Mouse (Mus musculus) neural tube, embryonic 14.5 days (tissue): ENCODE data around the gene Stom. TPM values are rescaled to one million over a fixed set of nuclear protein-coding genes. Genes with fewer than 3 reads are reported as not detected.

Source experiments
- ATAC-seq: fragments of 200-750 bp; cut with Nextera tagmentation; 2 replicates; pipeline ENCODE4 v1.8.0; 2017; ENCODE audit warnings: low read depth, mild to moderate bottlenecking, moderate TSS enrichment, moderate library complexity
- H3K27ac ChIP-seq: fragments of 300-500 bp; sonication (generic); 2 replicates; pipeline ENCODE4 v1.5.1; 2014; ENCODE audit warnings: low read depth, mild to moderate bottlenecking, control low read depth, low read length, moderate library complexity, mixed read lengths
- H3K27me3 ChIP-seq: fragments of 300-500 bp; sonication (generic); 2 replicates; pipeline ENCODE4 v1.6.1; 2014; ENCODE audit warnings: low read length; ENCODE audit not compliant: control insufficient read depth, insufficient read depth
- H3K36me3 ChIP-seq: fragments of 300-500 bp; sonication (generic); 2 replicates; pipeline ENCODE4 v1.6.1; 2014; ENCODE audit warnings: low read length, mixed read lengths; ENCODE audit not compliant: control insufficient read depth, insufficient read depth
- H3K4me1 ChIP-seq: fragments of 300-500 bp; sonication (generic); 2 replicates; pipeline ENCODE4 v1.6.1; 2014; ENCODE audit warnings: low read length; ENCODE audit not compliant: control insufficient read depth, insufficient read depth
- H3K4me2 ChIP-seq: fragments of 300-500 bp; sonication (generic); 2 replicates; pipeline ENCODE4 v1.6.1; 2014; ENCODE audit warnings: mild to moderate bottlenecking, low read depth, low read length, control low read depth
- H3K4me3 ChIP-seq: fragments of 300-500 bp; sonication (generic); 2 replicates; pipeline ENCODE4 v1.5.1; 2014; ENCODE audit warnings: low read depth, low read length, control low read depth, mixed read lengths
- H3K9ac ChIP-seq: fragments of 300-500 bp; sonication (generic); replicated peaks from 2 replicates; pipeline ENCODE4 v1.6.1; 2014; ENCODE audit warnings: low read depth, mild to moderate bottlenecking, control low read depth, low read length, mixed read lengths
- H3K9me3 ChIP-seq: fragments of 300-500 bp; sonication (generic); 2 replicates; pipeline ENCODE4 v1.6.1; 2016; ENCODE audit warnings: low read length; ENCODE audit not compliant: control insufficient read depth
- WGBS: fragments of 180-500 bp; shearing (Covaris S2); extraction: QIAGEN DNeasy Blood & Tissue Kit; methylation state at CpG from one replicate; pipeline ENCODE4 v1.1.7; 2014; 5-methylcytosine and 5-hydroxymethylcytosine counted together
- polyA plus RNA-seq: library from polyadenylated mRNA; unstranded; fragments of >200 nt; fragmentation: Nextera tagmentation; extraction: Ambion mirVana; gene quantifications from 2 replicates; pipeline ENCODE4 v1.2.1, GENCODE M21; 2014

The Stom gene
- polyA plus RNA-seq, 1 experiment from 2014 or later, result 14.2 TPM

GRCm38 (mm10) chr2:35342605-35343004 lies 5.8 kb upstream of the Stom start:
- WGBS, result 78% methylated on average over 3 of the region's 3 CpGs
- H3K9me3 ChIP-seq, result no peaks in the 10 kb centered on the region
- H3K9ac ChIP-seq, result no peak overlapping the region

DNA sequence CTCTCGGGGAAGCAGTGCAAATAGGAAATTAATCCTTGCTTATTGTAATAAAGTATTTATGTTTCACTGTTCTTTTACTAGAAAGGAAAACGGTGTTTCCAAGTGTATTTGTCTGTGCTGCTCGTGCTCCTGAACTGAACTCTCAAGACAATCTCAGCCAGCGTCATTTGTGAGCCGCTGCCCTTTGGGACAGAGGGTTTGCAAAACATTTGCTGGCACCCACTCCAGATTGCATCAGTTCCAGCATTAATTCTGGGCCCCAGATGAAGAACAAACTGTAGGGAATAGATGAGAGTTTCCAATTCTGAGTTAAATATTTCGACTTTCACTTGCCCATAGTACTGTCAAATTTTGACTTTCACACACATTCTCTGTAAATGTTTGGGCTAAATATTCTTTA lies 1.9 kb upstream of the Stom start:
- no peak overlapping the region for H3K9ac ChIP-seq
- H3K4me1 ChIP-seq, result peaks cover 8% of the 10 kb centered on the region; the same call in 1 of the 2 replicates
- H3K27ac ChIP-seq, result no peak overlapping the region
- H3K9me3 ChIP-seq, result no peaks in the 10 kb centered on the region
- H3K4me3 ChIP-seq, result no peak overlapping the region
- H3K27me3 ChIP-seq, result no peaks in the 10 kb centered on the region
- ATAC-seq, result no peak
- 87% methylated on average over 6 of the region's 6 CpGs for WGBS
- no peak overlapping the region for H3K4me2 ChIP-seq
- no peaks in the 10 kb centered on the region for H3K36me3 ChIP-seq

More at GRCm38 (mm10) chr2:35342605-35343004, 5.8 kb upstream of the Stom start:
- no peak for ATAC-seq
- no peaks in the 10 kb centered on the region for H3K36me3 ChIP-seq
- no peak overlapping the region for H3K4me3 ChIP-seq
- no peaks in the 10 kb centered on the region for H3K4me1 ChIP-seq
- H3K27ac ChIP-seq, result no peak overlapping the region
- no peaks in the 10 kb centered on the region for H3K27me3 ChIP-seq
- H3K4me2 ChIP-seq, result no peak overlapping the region

- Histone ChIP-seq H3K9me3 (no peaks in the 10 kb centered on the region), H3K36me3 (no peaks in the 10 kb centered on the region), H3K4me2 (no peak overlapping the region), H3K9ac (no peak overlapping the region), H3K27ac (no peak overlapping the region), H3K27me3 (no peaks in the 10 kb centered on the region), H3K4me3 (no peak overlapping the region), H3K4me1 (peaks cover 8% of the 10 kb centered on the region; the same call in 1 of the 2 replicates)
- 76% methylated on average over 1 of the region's 1 CpGs for WGBS
- no peak for ATAC-seq
Observed at GRCm38 (mm10) chr2:35338036-35338435, 1.3 kb upstream of the Stom start.

DNA sequence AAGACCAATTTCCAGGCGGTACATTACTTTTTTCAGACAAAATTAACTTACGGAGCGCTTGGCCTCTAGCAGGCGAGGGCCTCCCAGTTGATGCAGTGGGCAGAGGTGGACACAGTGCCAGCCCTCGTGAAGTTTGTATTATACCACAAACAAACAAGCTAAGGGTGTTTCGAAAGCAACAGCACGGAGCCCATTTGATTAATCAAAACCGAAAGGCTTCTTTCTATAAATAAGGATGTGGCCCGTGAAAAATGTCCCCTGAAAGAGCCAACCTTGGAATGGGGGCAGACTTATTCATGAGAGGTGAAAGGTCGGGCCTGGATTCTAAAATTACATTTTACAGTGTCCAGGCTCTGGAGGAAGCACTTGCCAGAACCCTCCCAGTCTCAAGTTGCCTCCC lies 643 bp upstream of the Stom start:
- Histone ChIP-seq H3K4me3 (peak overlapping the region; percentile 57), H3K4me2 (peak overlapping the region; percentile 91), H3K36me3 (no peaks in the 10 kb centered on the region), H3K9me3 (no peaks in the 10 kb centered on the region), H3K4me1 (peaks cover 8% of the 10 kb centered on the region; the same call in 1 of the 2 replicates), H3K27ac (peak overlapping the region; percentile 13; the same call in 1 of the 2 replicates), H3K27me3 (no peaks in the 10 kb centered on the region), H3K9ac (no peak overlapping the region)
- ATAC-seq, result no peak
- 43% methylated on average over 10 of the region's 10 CpGs for WGBS

GRCm38 (mm10) chr2:35335620-35336019 lies 1.2 kb downstream of the Stom start:
- WGBS, result 14% methylated on average over 7 of the region's 7 CpGs
- H3K27ac ChIP-seq, result no peak overlapping the region
- peak overlapping the region; percentile 91 for H3K4me2 ChIP-seq
- no peak for ATAC-seq
- peaks cover 8% of the 10 kb centered on the region; the same call in 1 of the 2 replicates for H3K4me1 ChIP-seq
- no peaks in the 10 kb centered on the region for H3K27me3 ChIP-seq
- no peaks in the 10 kb centered on the region for H3K36me3 ChIP-seq
- no peaks in the 10 kb centered on the region for H3K9me3 ChIP-seq
- H3K9ac ChIP-seq, result no peak overlapping the region
- peak overlapping the region; percentile 57 for H3K4me3 ChIP-seq

DNA sequence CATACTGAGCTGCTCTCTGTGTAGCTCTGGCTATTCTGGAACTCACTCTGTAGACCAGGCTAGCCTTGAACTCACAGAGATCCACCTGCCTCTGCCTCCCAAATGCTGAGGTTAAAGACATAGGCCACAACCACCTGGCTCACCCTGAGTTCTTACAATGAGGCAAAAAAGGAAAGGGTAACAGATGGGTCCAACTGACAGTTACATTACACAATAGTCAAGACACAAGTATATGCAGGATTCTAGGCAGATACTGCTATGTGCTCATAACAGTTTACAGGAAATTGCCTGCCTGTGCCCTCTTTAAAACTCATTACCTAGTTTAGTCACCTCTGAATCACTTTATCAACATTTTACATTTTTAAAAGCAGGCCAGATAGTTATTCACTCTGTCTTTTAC lies 3.1 kb downstream of the Stom start:
- ATAC-seq, result no peak
- Histone ChIP-seq H3K27me3 (no peaks in the 10 kb centered on the region), H3K9me3 (no peaks in the 10 kb centered on the region), H3K9ac (no peak overlapping the region), H3K27ac (no peak overlapping the region), H3K36me3 (no peaks in the 10 kb centered on the region), H3K4me1 (peaks cover 8% of the 10 kb centered on the region; the same call in 1 of the 2 replicates), H3K4me2 (no peak overlapping the region), H3K4me3 (no peak overlapping the region)

- no peaks in the 10 kb centered on the region for H3K9me3 ChIP-seq
- no peak overlapping the region for H3K4me2 ChIP-seq
- no peak overlapping the region for H3K27ac ChIP-seq
- no peak overlapping the region for H3K4me3 ChIP-seq
- WGBS, result 78% methylated on average over 2 of the region's 2 CpGs
- H3K27me3 ChIP-seq, result no peaks in the 10 kb centered on the region
- peaks cover 7% of the 10 kb centered on the region; the same call in 1 of the 2 replicates for H3K4me1 ChIP-seq
- no peak overlapping the region for H3K9ac ChIP-seq
- H3K36me3 ChIP-seq, result no peaks in the 10 kb centered on the region
- ATAC-seq, result no peak
Observed at GRCm38 (mm10) chr2:35331205-35331604, 5.6 kb downstream of the Stom start.

DNA sequence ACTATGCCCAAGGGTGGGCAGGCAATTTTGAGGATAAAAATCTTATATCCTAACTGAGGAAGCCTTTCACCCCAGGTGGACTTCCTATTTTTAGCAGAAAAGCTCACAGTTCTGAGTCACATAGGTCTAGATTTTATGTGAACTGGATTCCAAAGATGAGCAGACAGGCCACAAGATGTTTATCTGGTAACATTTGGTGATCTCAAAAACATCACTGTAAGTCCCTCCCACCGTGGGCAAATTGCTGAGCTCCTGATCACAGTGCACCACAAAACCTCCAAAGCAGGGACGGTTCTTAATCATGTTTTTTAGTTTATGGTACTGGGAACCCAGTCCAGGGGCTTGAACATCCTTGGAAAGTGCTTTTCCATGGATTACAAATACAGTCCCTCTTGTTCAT lies 7.7 kb downstream of the Stom start:
- Histone ChIP-seq H3K27me3 (no peaks in the 10 kb centered on the region), H3K27ac (no peak overlapping the region), H3K4me1 (no peaks in the 10 kb centered on the region), H3K36me3 (no peaks in the 10 kb centered on the region), H3K9ac (no peak overlapping the region), H3K4me2 (no peak overlapping the region), H3K4me3 (no peak overlapping the region), H3K9me3 (no peaks in the 10 kb centered on the region)
- WGBS, result 89% methylated on average over 2 of the region's 2 CpGs
- ATAC-seq, result no peak

DNA sequence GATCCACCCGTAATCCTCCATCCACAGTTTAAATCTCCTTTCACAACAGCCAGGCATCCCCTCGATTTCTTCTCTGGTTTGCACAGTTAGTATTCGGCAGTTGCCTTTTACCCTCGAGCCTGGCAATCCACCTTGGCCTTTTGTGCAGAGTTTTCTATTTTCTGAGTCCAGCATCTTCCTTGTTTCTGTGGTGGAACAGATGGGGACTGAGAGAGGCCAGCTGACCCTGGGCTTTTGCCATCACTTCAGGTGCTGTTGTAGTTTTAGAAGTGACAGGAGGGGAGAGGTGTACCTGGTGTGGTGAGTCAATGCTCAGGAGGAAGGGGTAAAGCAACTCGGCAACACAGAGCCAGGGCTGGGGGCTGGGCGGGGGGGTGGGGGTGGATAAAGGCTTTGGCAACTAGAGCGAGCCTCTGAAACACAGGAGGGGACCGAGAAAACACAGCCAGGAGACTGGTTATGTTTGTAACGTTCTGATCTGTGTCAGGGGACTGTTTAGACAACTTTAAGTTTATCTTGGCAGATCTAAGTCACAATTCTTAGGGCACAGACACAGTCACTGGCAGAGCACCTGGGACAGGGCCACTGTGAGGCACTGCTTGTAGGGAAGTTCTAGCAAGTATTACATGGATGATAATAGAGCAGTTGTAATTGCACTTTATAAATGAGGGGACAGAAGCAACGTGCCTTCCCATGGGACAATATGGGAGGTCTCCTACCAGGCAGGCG lies 8.5 kb downstream of the Stom start:
- 53% methylated on average over 11 of the region's 11 CpGs for WGBS
- no peak overlapping the region for H3K4me3 ChIP-seq
- H3K27me3 ChIP-seq, result no peaks in the 10 kb centered on the region
- no peaks in the 10 kb centered on the region for H3K4me1 ChIP-seq
- no peak overlapping the region for H3K27ac ChIP-seq
- no peak overlapping the region for H3K9ac ChIP-seq
- ATAC-seq, result no peak
- no peak overlapping the region for H3K4me2 ChIP-seq
- no peaks in the 10 kb centered on the region for H3K9me3 ChIP-seq
- no peaks in the 10 kb centered on the region for H3K36me3 ChIP-seq
